Mouse (Mus musculus) lung, postnatal 25 days (tissue): Measurements from ENCODE around the gene Defa37.
"Not testable (repeated sequence)": the region's sequence is repeated elsewhere in the genome, so short reads cannot be mapped to it uniquely, and the experiment has no call there.

ENCODE experiments used
- DNase-seq: peaks from one replicate; pipeline ENCODE4 v3.0.0; 2022; ENCODE audit warnings: low spot score

The Defa37 gene

DNA sequence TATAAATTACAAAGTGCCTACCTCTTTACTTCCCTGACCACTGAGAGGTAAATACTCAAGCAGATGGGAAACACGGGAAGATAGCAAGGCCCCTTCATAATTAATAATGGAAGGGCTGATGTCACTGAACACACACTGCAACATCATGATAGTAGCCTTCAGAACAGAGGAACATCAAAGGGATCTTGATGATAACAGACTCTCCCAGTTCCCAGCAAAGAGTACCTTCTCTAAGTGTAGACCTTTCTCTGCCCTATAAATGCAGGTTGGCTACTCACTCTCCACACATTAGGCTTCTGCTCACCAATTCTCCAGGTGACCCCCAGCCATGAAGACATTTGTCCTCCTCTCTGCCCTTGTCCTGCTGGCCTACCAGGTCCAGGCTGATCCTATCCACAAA lies at the start of gene Defa37:
Defa37 (plus strand) TSS at position 301 of the 400 bp plus-strand sequence.
- not testable (repeated sequence) for DNase-seq

DNA sequence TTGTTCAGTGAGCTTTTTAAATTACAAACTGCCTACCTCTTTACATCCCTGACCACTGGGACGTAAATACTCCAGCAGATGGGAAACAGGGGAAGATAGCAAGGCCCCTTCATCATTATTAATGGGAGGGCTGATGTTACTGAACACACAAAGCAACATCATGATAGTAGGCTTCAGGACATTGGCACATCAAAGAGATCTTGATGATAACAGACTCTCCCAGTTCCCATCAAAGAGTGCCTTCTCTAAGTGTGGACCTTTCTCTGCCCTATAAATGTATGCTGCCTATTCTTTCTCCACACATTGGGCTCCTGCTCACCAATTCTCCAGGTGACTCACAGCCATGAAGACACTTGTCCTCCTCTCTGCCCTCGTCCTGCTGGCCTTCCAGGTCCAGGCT lies 36.5 kb upstream of the Defa37 start, which contains the start of gene Defa32:
Defa32 (plus strand) TSS at position 301 of the 400 bp plus-strand sequence.
- DNase-seq: not testable (repeated sequence)

- not testable (repeated sequence) for DNase-seq
Observed at GRCm38 (mm10) chr8:21582706-21583105, 17.5 kb downstream of the Defa37 start, which contains the start of gene Defa28. Defa28 (plus strand) TSS chr8:21583006.

DNA sequence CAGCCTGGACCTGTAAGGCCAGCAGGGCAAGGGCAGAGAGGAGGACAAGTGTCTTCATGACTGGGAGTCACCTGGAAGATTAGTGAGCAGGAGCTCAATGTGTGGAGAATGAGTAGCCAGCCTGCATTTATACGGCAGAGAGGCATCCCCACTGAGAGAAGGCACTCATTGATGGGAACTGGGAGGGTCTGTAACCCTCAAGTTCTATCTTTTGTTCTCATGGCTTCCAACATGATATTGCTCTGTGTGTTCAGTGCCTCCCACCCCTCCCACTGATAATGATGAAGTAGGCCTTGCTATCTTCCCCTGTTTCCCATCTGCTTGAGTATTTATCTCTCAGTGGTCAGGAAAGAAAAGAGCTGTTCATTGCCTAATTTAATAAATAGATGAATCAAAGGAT lies 29.2 kb downstream of the Defa37 start, which contains the start of gene Gm7861:
Gm7861 (minus strand) TSS at position 101 of the 400 bp plus-strand sequence.
- not testable (repeated sequence) for DNase-seq
